Mouse (Mus musculus) stomach, embryonic 14.5 days (tissue): ENCODE data around the gene Krt39. TPM values are rescaled to one million over a fixed set of nuclear protein-coding genes. Genes with fewer than 3 reads are reported as not detected.

Experiments used
- ATAC-seq: fragments of 200-750 bp; cut with Nextera tagmentation; 2 replicates; pipeline ENCODE4 v1.8.0; 2017; ENCODE audit warnings: low read depth, moderate TSS enrichment; ENCODE audit not compliant: insufficient number of reproducible peaks, insufficient read depth, low FRiP score
- H3K27ac ChIP-seq: fragments of 300-500 bp; sonication (generic); 2 replicates; pipeline ENCODE4 v1.5.1; 2014; ENCODE audit warnings: mild to moderate bottlenecking, low read length, moderate library complexity, mixed read lengths
- H3K27me3 ChIP-seq: fragments of 300-500 bp; sonication (generic); 2 replicates; pipeline ENCODE4 v1.6.1; 2014; ENCODE audit warnings: low read length, control low read depth, mixed read lengths; ENCODE audit not compliant: control insufficient read depth, insufficient read depth
- H3K36me3 ChIP-seq: fragments of 300-500 bp; sonication (generic); 2 replicates; pipeline ENCODE4 v1.6.1; 2014; ENCODE audit warnings: mild to moderate bottlenecking, control low read depth, low read length, moderate library complexity, mixed read lengths; ENCODE audit not compliant: control insufficient read depth, insufficient read depth
- H3K4me1 ChIP-seq: fragments of 300-500 bp; sonication (generic); 2 replicates; pipeline ENCODE4 v1.6.1; 2014; ENCODE audit warnings: low read length, control low read depth, mixed read lengths; ENCODE audit not compliant: control insufficient read depth, insufficient read depth
- H3K4me2 ChIP-seq: fragments of 300-500 bp; sonication (generic); replicated peaks from 2 replicates; pipeline ENCODE4 v1.6.1; 2014; ENCODE audit warnings: low read depth, low read length, control low read depth
- H3K4me3 ChIP-seq: fragments of 300-500 bp; sonication (generic); 2 replicates; pipeline ENCODE4 v1.5.1; 2014; ENCODE audit warnings: low read depth, low read length, control low read depth
- H3K9ac ChIP-seq: fragments of 300-500 bp; sonication (generic); replicated peaks from 2 replicates; pipeline ENCODE4 v1.6.1; 2014; ENCODE audit warnings: low read depth, mild to moderate bottlenecking, control low read depth, low read length, moderate library complexity, mixed read lengths
- H3K9me3 ChIP-seq: fragments of 300-500 bp; sonication (generic); 2 replicates; pipeline ENCODE4 v1.6.1; 2016; ENCODE audit warnings: low read depth, low read length, control low read depth; ENCODE audit not compliant: control insufficient read depth
- WGBS: fragments of 180-500 bp; shearing (Covaris S2); extraction: QIAGEN DNeasy Blood & Tissue Kit; methylation state at CpG from one replicate; pipeline ENCODE4 v1.1.7; 2014; 5-methylcytosine and 5-hydroxymethylcytosine counted together
- polyA plus RNA-seq: library from polyadenylated mRNA; unstranded; fragments of >200 nt; fragmentation: Nextera tagmentation; extraction: Ambion mirVana; gene quantifications from 2 replicates; pipeline ENCODE4 v1.2.1, GENCODE M21; 2014

Gene Krt39
- polyA plus RNA-seq = not detected in 2 replicates

DNA sequence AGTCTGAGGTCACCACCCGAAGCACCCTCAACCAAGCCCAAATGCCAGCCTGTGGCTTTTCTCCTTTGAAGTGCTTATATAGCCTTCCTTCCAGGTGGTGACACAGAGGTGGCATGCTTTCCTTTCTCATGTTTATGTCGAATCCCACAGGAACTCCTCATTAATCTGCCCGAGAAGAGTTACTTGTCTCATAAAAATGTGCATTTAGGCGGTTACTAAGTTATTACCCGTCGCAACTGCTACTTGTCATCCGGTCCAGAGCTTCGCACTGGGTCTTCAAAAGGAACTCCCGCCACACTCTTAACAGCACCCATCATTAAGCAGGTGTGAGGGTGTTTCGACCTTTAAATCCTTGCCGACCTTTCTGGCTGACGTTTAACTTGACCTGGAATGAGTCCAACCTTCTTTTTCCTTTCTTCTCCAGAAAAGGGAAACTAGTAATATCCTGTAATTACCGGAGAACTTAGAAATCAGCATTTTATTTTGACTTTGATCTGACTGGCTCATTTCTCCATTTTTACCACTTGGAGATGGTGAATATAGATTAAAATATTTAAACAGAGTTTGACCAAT lies at the start of gene Krt39:
TSS of gene Krt39 (minus strand) at position 51 of the 573 bp plus-strand sequence.
- no peak within 1 kb of the TSS for H3K9ac ChIP-seq
- H3K4me2 ChIP-seq = no peak within 1 kb of the TSS
- H3K4me3 ChIP-seq = no peak within 1 kb of the TSS
- no peak for ATAC-seq
- H3K9me3 ChIP-seq = no peaks in the 10 kb centered on the region
- H3K27ac ChIP-seq = no peak within 1 kb of the TSS
- WGBS = 72% methylated on average over 13 of the region's 13 CpGs
- H3K27me3 ChIP-seq = no peaks in the 10 kb centered on the region
- no peaks in the 10 kb centered on the region for H3K36me3 ChIP-seq
- H3K4me1 ChIP-seq = no peaks in the 10 kb centered on the region

DNA sequence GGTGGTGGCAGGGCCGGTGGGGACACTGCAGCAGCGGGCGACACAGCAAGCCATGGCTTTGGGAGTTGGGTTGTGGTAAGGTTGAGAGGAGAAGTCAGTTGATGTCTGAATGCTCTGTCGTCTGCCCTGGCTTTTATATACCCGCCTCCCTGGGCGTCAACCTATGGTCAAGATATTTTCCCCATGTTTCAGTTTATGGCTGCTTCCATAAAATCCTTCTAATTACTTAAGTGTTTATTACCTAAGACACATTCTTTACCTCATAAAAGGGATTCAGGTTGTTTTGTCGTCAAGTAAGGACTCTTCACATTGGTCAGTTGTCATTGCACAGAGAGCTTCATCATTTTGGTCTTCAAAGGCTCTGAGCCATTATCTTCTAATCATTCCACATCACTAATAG lies 45.4 kb upstream of the Krt39 start, which contains the start of gene Krtap3-1:
TSS of gene Krtap3-1 (minus strand) at position 101 of the 400 bp plus-strand sequence.
- Histone ChIP-seq H3K4me2 (no peak within 1 kb of the TSS), H3K27ac (no peak within 1 kb of the TSS), H3K9me3 (no peaks in the 10 kb centered on the region), H3K4me3 (no peak within 1 kb of the TSS), H3K9ac (no peak within 1 kb of the TSS), H3K4me1 (no peaks in the 10 kb centered on the region), H3K36me3 (no peaks in the 10 kb centered on the region), H3K27me3 (no peaks in the 10 kb centered on the region)
- WGBS = 93% methylated on average over 7 of the region's 7 CpGs
- ATAC-seq = no peak

DNA sequence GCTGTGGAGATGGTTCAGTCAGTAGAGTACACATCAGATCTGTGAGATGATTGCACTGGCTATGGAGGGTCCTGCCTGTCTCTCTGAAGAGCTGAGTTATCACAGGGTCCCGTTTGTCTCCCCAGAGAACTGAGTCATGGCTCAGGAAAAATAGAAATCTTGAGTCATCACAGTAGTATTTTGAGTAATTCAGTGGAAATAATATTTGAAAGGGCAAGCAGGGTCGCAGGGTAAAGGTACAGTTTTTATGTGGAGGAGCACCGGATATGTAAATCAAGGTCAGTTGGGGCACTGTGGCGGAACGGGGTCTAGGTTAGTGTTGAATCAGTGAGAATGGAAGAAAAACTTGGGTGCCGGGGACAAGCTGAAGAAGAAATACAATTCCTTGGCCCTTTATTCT lies 41.4 kb upstream of the Krt39 start:
- H3K36me3 ChIP-seq = no peaks in the 10 kb centered on the region
- ATAC-seq = no peak
- H3K4me3 ChIP-seq = no peak overlapping the region
- 83% methylated on average over 6 of the region's 6 CpGs for WGBS
- no peaks in the 10 kb centered on the region for H3K9me3 ChIP-seq
- no peak overlapping the region for H3K27ac ChIP-seq
- H3K27me3 ChIP-seq = no peaks in the 10 kb centered on the region
- no peak overlapping the region for H3K9ac ChIP-seq
- no peak overlapping the region for H3K4me2 ChIP-seq
- H3K4me1 ChIP-seq = no peaks in the 10 kb centered on the region

DNA sequence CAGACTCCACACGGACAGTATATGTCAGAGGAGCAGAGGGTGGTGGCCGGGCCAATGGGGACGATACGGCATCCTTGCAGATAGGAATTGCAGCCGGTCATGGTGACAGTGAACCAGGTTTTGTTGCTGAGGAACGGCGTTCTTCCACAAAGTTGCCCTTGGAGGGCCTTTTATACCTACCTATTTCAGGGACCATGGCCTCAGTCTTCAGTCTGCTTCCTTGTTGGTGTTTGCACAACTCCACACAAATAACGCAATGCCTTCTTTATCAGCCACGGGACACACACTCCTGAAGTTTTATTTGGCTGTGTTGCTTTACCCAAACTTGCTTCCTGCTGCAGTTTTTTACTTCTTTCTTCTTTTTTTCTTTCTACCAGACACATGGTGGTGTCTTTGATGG lies 38.2 kb upstream of the Krt39 start, which contains the start of gene Gm11939:
TSS of gene Gm11939 (minus strand) at position 101 of the 400 bp plus-strand sequence.
- Histone ChIP-seq H3K9me3 (no peaks in the 10 kb centered on the region), H3K27ac (no peak within 1 kb of the TSS), H3K4me1 (no peaks in the 10 kb centered on the region), H3K36me3 (no peaks in the 10 kb centered on the region), H3K4me2 (no peak within 1 kb of the TSS), H3K4me3 (no peak within 1 kb of the TSS), H3K27me3 (no peaks in the 10 kb centered on the region), H3K9ac (no peak within 1 kb of the TSS)
- ATAC-seq = no peak
- WGBS = 85% methylated on average over 9 of the region's 9 CpGs

DNA sequence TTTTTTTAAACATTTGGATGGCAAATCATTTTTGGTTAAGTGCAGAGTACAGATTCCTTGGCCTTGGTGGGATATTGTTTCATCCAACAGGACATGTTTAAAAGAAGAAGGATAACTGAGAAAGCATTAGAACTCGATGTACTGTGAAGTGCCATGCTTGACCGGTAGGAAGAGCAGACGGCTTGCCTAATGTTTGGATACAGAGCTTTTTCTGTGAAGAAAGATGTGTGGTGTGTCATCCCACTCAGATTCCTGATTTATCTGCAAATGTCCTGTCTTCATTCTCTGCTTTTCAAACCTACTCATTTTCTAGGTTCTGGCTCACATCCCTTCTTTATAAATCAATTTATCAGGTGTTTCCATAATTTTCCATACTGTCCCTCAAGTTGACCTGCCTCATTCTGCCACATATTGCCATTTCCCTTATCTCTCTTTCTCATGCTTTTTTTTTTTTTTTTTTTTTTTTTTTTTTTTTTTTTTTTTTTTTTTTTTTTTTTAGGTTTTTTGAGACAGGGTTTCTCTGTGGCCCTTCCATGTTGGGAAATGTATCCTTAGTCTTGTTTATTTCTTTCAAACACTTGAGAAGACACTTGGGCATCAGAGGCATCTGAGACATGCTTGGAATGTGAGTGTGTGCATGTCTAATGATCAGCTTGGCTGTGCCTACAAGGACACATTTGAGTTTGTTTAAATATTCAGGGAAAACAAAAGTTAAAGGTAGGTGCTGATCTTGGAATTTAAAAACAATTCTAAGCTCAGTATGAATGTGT lies 37.0 kb upstream of the Krt39 start:
- Histone ChIP-seq H3K27me3 (no peaks in the 10 kb centered on the region), H3K36me3 (no peaks in the 10 kb centered on the region), H3K27ac (no peak overlapping the region), H3K4me3 (no peak overlapping the region), H3K4me2 (no peak overlapping the region), H3K9ac (no peak overlapping the region), H3K9me3 (no peaks in the 10 kb centered on the region), H3K4me1 (no peaks in the 10 kb centered on the region)
- WGBS = 61% methylated on average over 3 of the region's 3 CpGs
- ATAC-seq = no peak

DNA sequence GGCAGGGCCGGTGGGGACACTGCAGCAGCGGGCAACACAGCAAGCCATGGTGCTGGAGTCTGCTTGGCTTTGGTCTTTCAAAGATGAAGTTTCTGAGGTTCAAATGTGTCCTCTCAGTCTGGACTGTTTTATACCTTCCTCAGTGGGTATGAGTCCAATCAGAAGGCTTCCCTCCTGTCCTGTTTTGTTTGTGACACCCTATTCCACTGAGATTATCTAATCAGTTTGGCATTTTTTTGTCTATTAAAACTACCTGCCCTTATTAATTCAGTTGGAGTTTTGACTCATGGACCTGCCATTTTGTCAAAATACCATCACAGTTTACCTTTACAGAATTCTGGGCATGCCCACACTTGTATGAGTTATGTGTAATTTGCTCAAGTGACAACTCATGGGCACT lies 35.6 kb upstream of the Krt39 start, which contains the start of gene Krtap3-2:
TSS of gene Krtap3-2 (minus strand) at position 101 of the 400 bp plus-strand sequence.
- H3K9ac ChIP-seq = no peak within 1 kb of the TSS
- no peak for ATAC-seq
- no peak within 1 kb of the TSS for H3K27ac ChIP-seq
- H3K27me3 ChIP-seq = no peaks in the 10 kb centered on the region
- WGBS = 73% methylated on average over 2 of the region's 2 CpGs
- H3K4me3 ChIP-seq = no peak within 1 kb of the TSS
- H3K4me1 ChIP-seq = no peaks in the 10 kb centered on the region
- H3K4me2 ChIP-seq = no peak within 1 kb of the TSS
- H3K36me3 ChIP-seq = no peaks in the 10 kb centered on the region
- H3K9me3 ChIP-seq = no peaks in the 10 kb centered on the region

GRCm38 (mm10) chr11:99556195-99556594 lies 35.1 kb upstream of the Krt39 start:
- Histone ChIP-seq H3K4me3 (no peak overlapping the region), H3K36me3 (no peaks in the 10 kb centered on the region), H3K27ac (no peak overlapping the region), H3K4me1 (no peaks in the 10 kb centered on the region), H3K27me3 (no peaks in the 10 kb centered on the region), H3K4me2 (no peak overlapping the region), H3K9ac (no peak overlapping the region), H3K9me3 (no peaks in the 10 kb centered on the region)
- WGBS = 85% methylated on average over 2 of the region's 2 CpGs
- no peak for ATAC-seq

GRCm38 (mm10) chr11:99550765-99551164 lies 29.6 kb upstream of the Krt39 start, which contains the start of gene Krtap3-3:
TSS of gene Krtap3-3 (minus strand) at chr11:99550865.
- 70% methylated on average over 4 of the region's 4 CpGs for WGBS
- Histone ChIP-seq H3K9me3 (no peaks in the 10 kb centered on the region), H3K4me2 (no peak within 1 kb of the TSS), H3K27ac (no peak within 1 kb of the TSS), H3K27me3 (no peaks in the 10 kb centered on the region), H3K4me1 (no peaks in the 10 kb centered on the region), H3K4me3 (no peak within 1 kb of the TSS), H3K36me3 (no peaks in the 10 kb centered on the region), H3K9ac (no peak within 1 kb of the TSS)
- no peak for ATAC-seq
